Mouse (Mus musculus) ES-E14 (cell line): ENCODE measurements around the gene Gpr3. TPM values are rescaled to one million over a fixed set of nuclear protein-coding genes. Genes with fewer than 3 reads are reported as not detected.

Source experiments
- DNase-seq: peaks from one replicate; pipeline ENCODE4 v3.0.0-alpha.2; 2013; ENCODE audit warnings: low read depth, low spot score
- H3K27ac ChIP-seq: 2 replicates; pipeline ENCODE4 v1.5.1; 2012; ENCODE audit warnings: low read depth, mild to moderate bottlenecking, low read length, moderate library complexity, mixed read lengths; ENCODE audit not compliant: poor library complexity, insufficient read depth, severe bottlenecking
- H3K36me3 ChIP-seq: 2 replicates; pipeline ENCODE4 v1.6.1; 2012; ENCODE audit warnings: mild to moderate bottlenecking, low read length, moderate library complexity, mixed read lengths; ENCODE audit not compliant: control insufficient read depth, poor library complexity, insufficient read depth, severe bottlenecking
- H3K4me1 ChIP-seq, 2 experiments: fragments of 150-350 bp in 1 of 2; sonication (generic) in 1 of 2; 2 replicates each; pipeline ENCODE4 v1.6.1; 2012; ENCODE audit warnings: low read length in 2 of 2, mild to moderate bottlenecking in 1 of 2, mixed read lengths in 1 of 2; ENCODE audit not compliant: control insufficient read depth in 2 of 2, insufficient read depth in 2 of 2, poor library complexity in 1 of 2
- H3K4me3 ChIP-seq, 2 experiments: fragments of 150-350 bp in 1 of 2; sonication (generic) in 1 of 2; 2 replicates each; pipeline ENCODE4 v1.5.1; 2012; ENCODE audit warnings: low read length in 2 of 2, low read depth in 1 of 2, mild to moderate bottlenecking in 1 of 2, mixed read lengths in 1 of 2; ENCODE audit not compliant: insufficient read depth in 1 of 2, poor library complexity in 1 of 2, severe bottlenecking in 1 of 2
- H3K9ac ChIP-seq: 2 replicates; pipeline ENCODE4 v1.6.1; 2012; ENCODE audit warnings: low read depth, mild to moderate bottlenecking, low read length, mixed read lengths; ENCODE audit not compliant: poor library complexity, insufficient read depth, severe bottlenecking
- H3K9me3 ChIP-seq: fragments of 150-350 bp; sonication (generic); 2 replicates; pipeline ENCODE4 v1.6.1; 2012; ENCODE audit warnings: low read depth, mild to moderate bottlenecking, low read length; ENCODE audit not compliant: control insufficient read depth, insufficient read depth
- CHD2 ChIP-seq: IDR thresholded peaks from 2 replicates; pipeline ENCODE4 v1.6.1; 2014; ENCODE audit warnings: mild to moderate bottlenecking, low read depth, low read length, inconsistent platforms
- HCFC1 ChIP-seq: IDR thresholded peaks from 2 replicates; pipeline ENCODE4 v1.6.1; 2012; ENCODE audit warnings: low read length, inconsistent platforms, borderline replicate concordance; ENCODE audit not compliant: insufficient read depth
- MAFK ChIP-seq: IDR thresholded peaks from 2 replicates; pipeline ENCODE4 v1.6.1; 2014; ENCODE audit warnings: mild to moderate bottlenecking, low read depth, low read length, inconsistent platforms; ENCODE audit not compliant: insufficient read depth
- ZC3H11A ChIP-seq: IDR thresholded peaks from 2 replicates; pipeline ENCODE4 v1.6.1; 2012; ENCODE audit warnings: low read depth, mild to moderate bottlenecking, inconsistent platforms, low read length, borderline replicate concordance
- ZNF384 ChIP-seq: IDR thresholded peaks from 2 replicates; pipeline ENCODE4 v1.6.1; 2012; ENCODE audit warnings: low read depth, low read length, inconsistent platforms
- in situ Hi-C, 2 experiments: fragments of 600-800 bp; cut with MboI; formaldehyde crosslinking; loops; one replicate each; pipeline ENCODE4 v1.15.1; 2025; ENCODE audit warnings: low sequenced_read_pairs in 2 of 2, inconsistent platforms in 1 of 2; ENCODE audit not compliant: unreplicated experiment in 2 of 2
- total RNA-seq: library from RNA; depleted of rRNA; stranded (reverse); fragments of 300-350 nt; gene quantifications from 2 replicates; pipeline ENCODE4 v1.2.3, GENCODE M21; 2012

Gene Gpr3
- total RNA-seq, 1 experiment: 0.85 TPM

DNA sequence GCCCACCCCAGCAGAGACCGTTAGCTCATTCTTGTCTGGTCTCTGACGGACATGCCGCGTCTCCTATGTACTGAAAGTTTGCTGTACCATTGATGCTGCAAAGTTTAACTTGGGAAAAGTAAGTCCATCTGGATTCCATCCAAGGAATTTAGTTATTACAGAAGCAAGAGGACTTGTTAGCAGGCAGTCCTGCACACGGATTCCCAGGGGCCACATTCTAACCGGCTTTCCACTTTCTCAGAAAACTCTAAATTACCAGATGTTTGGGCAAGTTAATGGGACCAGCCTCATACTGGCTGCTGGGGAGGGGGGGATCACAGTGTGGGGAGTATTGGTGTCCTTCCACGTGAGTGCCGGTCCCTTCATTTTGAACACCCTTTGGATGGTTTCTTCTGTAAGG lies 26.4 kb downstream of the Gpr3 start:
- Histone ChIP-seq H3K36me3 (peaks cover 21% of the 10 kb centered on the region), H3K27ac (no peak overlapping the region), H3K9me3 (no peaks in the 10 kb centered on the region), H3K4me3 (no peak overlapping the region), H3K9ac (no peak overlapping the region), H3K4me1 (peaks cover 10 to 13% of the 10 kb centered on the region in 2 experiments; a peak in 3 of 4 replicates)
- in situ Hi-C loops: no loop called here
- TF ChIP-seq HCFC1 (no peak), CHD2 (no peak)
- no peak for DNase-seq

DNA sequence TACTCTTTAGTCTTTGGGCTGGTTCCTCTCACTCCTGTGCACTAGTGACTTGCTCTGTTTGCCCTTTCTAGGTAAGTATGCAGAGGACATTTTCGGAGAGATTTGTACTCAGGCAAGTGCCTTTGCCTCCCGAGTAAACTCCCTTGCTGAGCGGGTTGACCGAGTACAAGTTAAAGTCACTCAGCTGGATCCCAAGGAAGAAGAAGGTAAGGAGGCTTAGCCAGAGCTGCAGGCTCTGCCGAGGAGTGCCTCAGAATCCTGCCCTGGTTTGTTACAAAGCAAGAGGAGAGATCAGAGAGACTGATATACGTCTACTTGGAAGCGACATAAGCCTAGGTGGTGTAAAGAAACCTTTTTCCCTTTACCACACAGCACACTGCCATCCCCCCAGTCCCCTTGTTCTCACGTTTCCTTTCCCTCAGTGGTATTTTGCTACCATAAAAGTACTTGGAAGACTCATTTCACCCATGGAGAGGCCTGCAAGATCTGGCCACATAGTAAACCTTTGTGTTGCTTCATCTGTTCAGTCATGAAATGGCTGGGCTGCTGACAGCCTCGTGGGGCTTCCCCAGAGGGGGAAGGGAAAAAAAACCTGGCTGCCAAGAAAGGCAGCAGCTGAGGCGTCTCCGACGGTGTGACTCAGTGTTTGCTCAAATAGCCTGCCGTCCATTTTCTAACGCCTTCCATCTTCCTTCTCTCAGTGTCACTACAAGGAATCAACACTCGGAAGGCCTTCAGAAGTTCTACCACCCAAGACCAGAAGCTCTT lies 27.3 kb downstream of the Gpr3 start:
- no peak overlapping the region for H3K9ac ChIP-seq
- H3K27ac ChIP-seq: peak overlapping the region; percentile 54; the same call in 1 of the 2 replicates
- H3K4me1 ChIP-seq: peaks cover 10 to 13% of the 10 kb centered on the region in 2 experiments; a peak in 3 of 4 replicates
- H3K36me3 ChIP-seq: peaks cover 17% of the 10 kb centered on the region
- no peak for TF ChIP-seq ZNF384
- TF ChIP-seq HCFC1: no peak
- no peak for TF ChIP-seq ZC3H11A
- TF ChIP-seq CHD2: no peak
- no peak for TF ChIP-seq MAFK
- no peak overlapping the region for H3K4me3 ChIP-seq
- in situ Hi-C loops: no loop called here
- DNase-seq: no peak
- no peaks in the 10 kb centered on the region for H3K9me3 ChIP-seq

DNA sequence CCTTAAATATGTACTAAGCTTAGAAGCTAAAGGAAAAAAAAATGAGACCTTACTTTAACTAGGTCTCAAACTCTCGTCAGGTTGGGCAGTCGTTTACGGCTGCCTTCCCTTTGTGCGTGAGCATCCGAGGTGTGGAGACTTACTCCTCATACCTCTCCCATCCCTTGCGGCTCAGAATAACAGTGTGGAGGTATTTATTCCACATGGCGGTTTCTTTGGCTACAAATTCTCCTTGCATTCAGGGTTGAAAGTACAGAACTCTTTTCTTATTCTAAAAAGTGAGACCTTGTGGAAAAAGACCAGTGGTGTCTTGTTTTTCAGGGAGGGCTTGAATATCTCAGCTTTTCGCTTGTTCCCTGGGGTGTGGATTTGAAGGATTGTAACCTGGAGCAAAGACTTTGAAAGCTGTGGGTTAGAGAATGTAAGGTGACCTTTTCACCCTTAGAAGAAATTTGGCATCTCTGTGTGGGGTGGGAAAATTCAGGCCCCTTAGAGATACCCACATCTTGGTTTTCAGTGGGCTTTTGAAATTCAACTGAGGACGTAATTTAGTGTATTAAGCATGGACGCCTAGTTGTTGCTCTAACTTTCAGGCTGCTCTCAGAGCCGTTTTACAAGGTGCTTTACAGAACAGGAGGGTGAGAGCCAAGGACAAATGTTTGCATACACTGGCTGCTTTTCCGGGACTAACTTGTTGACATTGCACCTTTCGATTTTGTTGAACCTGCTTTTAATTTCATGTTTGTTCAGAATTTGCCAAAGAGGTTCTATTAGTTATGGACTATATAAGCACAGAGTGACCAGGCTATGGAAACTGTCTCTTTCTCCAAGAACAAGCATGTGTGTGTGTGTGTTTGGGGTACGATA lies 28.1 kb downstream of the Gpr3 start:
- in situ Hi-C loops: no loop called here
- TF ChIP-seq ZNF384: no peak
- TF ChIP-seq CHD2: no peak
- no peak for TF ChIP-seq ZC3H11A
- no peak for TF ChIP-seq HCFC1
- TF ChIP-seq MAFK: no peak
- no peak overlapping the region for H3K4me3 ChIP-seq
- peak overlapping the region; percentile 88; the same call in 1 of the 2 replicates for H3K27ac ChIP-seq
- H3K4me1 ChIP-seq: peaks cover 10% of the 10 kb centered on the region in 2 experiments; a peak in 3 of 4 replicates
- peaks cover 18% of the 10 kb centered on the region for H3K36me3 ChIP-seq
- H3K9me3 ChIP-seq: no peaks in the 10 kb centered on the region
- DNase-seq: no peak
- H3K9ac ChIP-seq: no peak overlapping the region; the same call in 1 of the 2 replicates

GRCm38 (mm10) chr4:133182439-133183033 lies 29.8 kb downstream of the Gpr3 start:
- no peak overlapping the region for H3K4me3 ChIP-seq
- no peak for TF ChIP-seq CHD2
- TF ChIP-seq ZNF384: no peak
- no peak for TF ChIP-seq HCFC1
- no peak for TF ChIP-seq ZC3H11A
- TF ChIP-seq MAFK: no peak
- peaks cover 8 to 10% of the 10 kb centered on the region in 2 experiments; a peak in 3 of 4 replicates for H3K4me1 ChIP-seq
- H3K9me3 ChIP-seq: no peaks in the 10 kb centered on the region
- no peak for DNase-seq
- no peak overlapping the region for H3K9ac ChIP-seq
- peaks cover 16% of the 10 kb centered on the region for H3K36me3 ChIP-seq
- H3K27ac ChIP-seq: peak overlapping the region; percentile 7; the same call in 1 of the 2 replicates
- in situ Hi-C loops: no loop called here
